9 mouse cellular contexts compared by ENCODE assay signal in genomic region chr8:12192006-12192405, GRCm38 (mm10).
A peak's percentile ranks its signal among the peaks of the same experiment; 100 is the strongest.
DNase-seq lines count a peak whose midpoint lies in the region; ATAC-seq and TF ChIP-seq lines count a peak whose summit lies in the region.
"Had no signal": no experiment of that assay in that cellular context is flagged by ENCODE, and none has a peak within 500 bp of the region (broad histone marks: within the 10 kb centered on the region; RNA-seq: fewer than 3 reads in every experiment).

No protein-coding gene starts in this region.

- H3K27ac ChIP-seq in intestine, postnatal 0 days (ENCODE audit: low read depth, low read length), result no peak overlapping the region
- H3K27ac ChIP-seq in intestine, embryonic 15.5 days, result no peak overlapping the region

- no peaks in the 10 kb centered on the region for H3K36me3 ChIP-seq in intestine, postnatal 0 days (ENCODE audit: control insufficient read depth, insufficient read depth)
- no peaks in the 10 kb centered on the region for H3K36me3 ChIP-seq in intestine, embryonic 15.5 days
- no peaks in the 10 kb centered on the region for H3K36me3 ChIP-seq in E14TG2a.4 (ENCODE audit: insufficient read depth, low read length)

- no peaks in the 10 kb centered on the region for H3K9me3 ChIP-seq in intestine, postnatal 0 days (ENCODE audit: control insufficient read depth)
- H3K9me3 ChIP-seq in intestine, embryonic 15.5 days, result no peaks in the 10 kb centered on the region
- no peaks in the 10 kb centered on the region for H3K9me3 ChIP-seq in E14TG2a.4 (ENCODE audit: low read length)

- no peak for TF ChIP-seq POLR2A in brain, embryonic 14.5 days (IDR thresholded peaks at IDR 0.05; ENCODE audit: borderline replicate concordance, extremely low read depth, insufficient read depth, insufficient read length, poor library complexity, severe bottlenecking)

- H3K9ac ChIP-seq in intestine, postnatal 0 days (ENCODE audit: low read depth, low read length), result no peak overlapping the region
- H3K9ac ChIP-seq in intestine, embryonic 15.5 days, result no peak overlapping the region

- peak; percentile 78 for TF ChIP-seq CTCF in intestine, postnatal 0 days (IDR thresholded peaks at IDR 0.05; ENCODE audit: low read depth)
- TF ChIP-seq CTCF in E14TG2a.4 (conservative IDR thresholded peaks at IDR 0.05; ENCODE audit: low read length), result peak; percentile 93
- TF ChIP-seq CTCF in brain, embryonic 14.5 days (IDR thresholded peaks at IDR 0.05; ENCODE audit: borderline replicate concordance, extremely low read depth, insufficient read depth, insufficient read length), result peak; percentile 54; the same call in 1 of the 2 replicates

- no peaks in the 10 kb centered on the region for H3K4me1 ChIP-seq in intestine, postnatal 0 days (replicated peaks; ENCODE audit: control insufficient read depth, insufficient read depth, low read length)
- H3K4me1 ChIP-seq in intestine, embryonic 15.5 days (replicated peaks), result no peaks in the 10 kb centered on the region
- no peaks in the 10 kb centered on the region for H3K4me1 ChIP-seq in E14TG2a.4 (replicated peaks; ENCODE audit: low read depth, low read length)

- no peaks in the 10 kb centered on the region for H3K27me3 ChIP-seq in intestine, postnatal 0 days (replicated peaks; ENCODE audit: control insufficient read depth, insufficient read depth, low read length)
- no peaks in the 10 kb centered on the region for H3K27me3 ChIP-seq in intestine, embryonic 15.5 days (replicated peaks)
- H3K27me3 ChIP-seq in E14TG2a.4 (ENCODE audit: insufficient read depth, low read length), result no peaks in the 10 kb centered on the region

- H3K4me3 ChIP-seq in intestine, postnatal 0 days (ENCODE audit: low read depth, low read length), result no peak overlapping the region
- no peak overlapping the region for H3K4me3 ChIP-seq in intestine, embryonic 15.5 days (replicated peaks)
- no peak overlapping the region for H3K4me3 ChIP-seq in E14TG2a.4 (replicated peaks; ENCODE audit: low read length)

- no peak for ATAC-seq in intestine, postnatal 0 days
- ATAC-seq in intestine, embryonic 15.5 days, result no peak

- WGBS in intestine, postnatal 0 days, result 33% methylated on average over 8 of the region's 8 CpGs
- 34% methylated on average over 8 of the region's 8 CpGs for WGBS in intestine, embryonic 15.5 days

- DNase-seq in brain, embryonic 14.5 days (ENCODE audit: low read depth), result no peak
- peak; percentile 38 for DNase-seq in lung, postnatal 36 days
- no peak for DNase-seq in frontal cortex, postnatal 10 days (ENCODE audit: low spot score in 2 of 2)
- no peak for DNase-seq in frontal cortex, adult 2 months (ENCODE audit: extremely low spot score in 1 of 2, low spot score in 1 of 2)
- no peak for DNase-seq in right cerebral cortex, adult 2 months (ENCODE audit: low spot score in 2 of 2)

- H3K4me2 ChIP-seq in intestine, postnatal 0 days (replicated peaks; ENCODE audit: low read depth), result no peak overlapping the region
- H3K4me2 ChIP-seq in intestine, embryonic 15.5 days (replicated peaks), result no peak overlapping the region
- H3K4me2 ChIP-seq: midbrain, embryonic 11.5 days had no signal
